ENCODE assay signal across 8 mouse cellular contexts in the genomic region with DNA sequence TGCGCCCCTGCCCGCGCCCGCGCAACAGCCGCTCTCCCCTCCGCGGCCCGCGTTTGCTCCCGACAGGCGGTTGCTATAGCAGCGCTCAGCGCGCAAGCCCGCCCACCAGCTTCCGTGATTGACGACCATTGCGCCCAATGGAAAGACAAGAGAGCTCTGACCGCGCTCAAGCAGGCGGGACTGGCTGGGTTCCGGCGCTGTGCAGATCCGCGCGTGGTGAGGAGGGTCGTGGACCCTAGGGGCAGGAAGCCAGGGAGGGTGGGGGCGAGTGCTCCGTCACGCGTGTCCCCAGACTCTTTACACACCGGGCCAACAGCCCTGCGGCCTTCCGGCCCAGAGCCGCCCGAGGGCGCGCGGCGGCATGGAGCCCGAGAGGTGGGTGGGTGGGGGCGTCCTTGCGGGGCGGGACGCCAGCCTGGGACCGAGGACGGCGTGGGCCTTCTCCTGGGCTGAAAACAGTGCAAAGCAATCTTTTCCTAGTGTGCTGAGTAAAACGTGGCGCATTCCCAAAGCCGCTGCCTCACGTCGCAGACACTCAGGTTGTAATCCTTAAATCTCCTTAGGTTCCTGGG. TPM values are rescaled to one million over a fixed set of nuclear protein-coding genes. Genes with fewer than 3 reads are reported as not detected.
A peak's percentile ranks its signal among the peaks of the same experiment; 100 is the strongest.
DNase-seq lines count a peak whose midpoint lies in the region; ATAC-seq lines count a peak whose summit lies in the region.

TSS of gene Bbs12 (plus strand) at position 185 of the 572 bp plus-strand sequence.
TSS of gene Cetn4 (minus strand) at position 339 of the 572 bp plus-strand sequence.

- ATAC-seq in frontal cortex, adult (ENCODE audit: low TSS enrichment): peak; percentile 95
- ATAC-seq in hindbrain, embryonic 11.5 days (ENCODE audit: low FRiP score): peak; percentile 100

- no peaks in the 10 kb centered on the region for H3K27me3 ChIP-seq in hindbrain, embryonic 11.5 days (ENCODE audit: control insufficient read depth, insufficient read depth, low read length)

- no peaks in the 10 kb centered on the region for H3K9me3 ChIP-seq in hindbrain, embryonic 11.5 days (ENCODE audit: control insufficient read depth, low read length)

- WGBS in hindbrain, embryonic 11.5 days: under 1% methylated on average over 54 of the region's 54 CpGs

- peak within 1 kb of the TSS; percentile 86 for H3K9ac ChIP-seq in hindbrain, embryonic 11.5 days (ENCODE audit: low read depth, low read length)

- H3K36me3 ChIP-seq in hindbrain, embryonic 11.5 days (ENCODE audit: control insufficient read depth, insufficient read depth, low read length): no peaks in the 10 kb centered on the region

- H3K4me3 ChIP-seq in hindbrain, embryonic 11.5 days (ENCODE audit: low read depth, low read length): peak within 1 kb of the TSS; percentile 82

- peak within 1 kb of the TSS; percentile 47; the same call in 1 of the 2 replicates for H3K27ac ChIP-seq in hindbrain, embryonic 11.5 days (ENCODE audit: low read depth, low read length)

- H3K4me1 ChIP-seq in hindbrain, embryonic 11.5 days (replicated peaks; ENCODE audit: control insufficient read depth, insufficient read depth, low read length): 0 out of 2 replicates have a peak, but pooled peaks cover 2% of the 10 kb centered on the region

- peak within 1 kb of the TSS; percentile 53 for H3K4me2 ChIP-seq in hindbrain, embryonic 11.5 days (replicated peaks; ENCODE audit: low read depth, low read length)

- peak; percentile 78 for DNase-seq in MEL-GATA-1-ER (ENCODE audit: extremely low read depth, low read depth)
- DNase-seq in cerebellum, adult 8-10 months: peak; percentile 98
- peak; percentile 99 for DNase-seq in hindbrain, embryonic 11.5 days (ENCODE audit: low spot score)
- DNase-seq in layer of hippocampus, postnatal 10 days (ENCODE audit: low spot score in 2 of 2): peak; percentile 99 to 100
- DNase-seq in lung, postnatal 10 days: peak; percentile 97
- DNase-seq in ovary, postnatal 36 days (ENCODE audit: low spot score): peak; percentile 96
- peak; percentile 99 for DNase-seq in thymus, postnatal 25 days

RNA-seq across cellular contexts. Expression of gene Bbs12, which starts in this region (rescaled TPM):
- polyA plus RNA-seq in hindbrain, embryonic 11.5 days (2014; fragmentation: Nextera tagmentation; extraction: Ambion mirVana): 6.0 and 7.3 TPM in 2 replicates
- total RNA-seq in layer of hippocampus, postnatal 10 days (2021): 1 to 10 TPM; 4.8 to 5.6 TPM

RNA-seq across cellular contexts. Expression of gene Cetn4, which starts in this region (rescaled TPM):
- 1.4 and 1.8 TPM in 2 replicates for polyA plus RNA-seq in hindbrain, embryonic 11.5 days (2014; fragmentation: Nextera tagmentation; extraction: Ambion mirVana)
- 1 to 10 TPM; 7.4 to 8.4 TPM for total RNA-seq in layer of hippocampus, postnatal 10 days (2021)

Comparison
In these comparisons a context has a peak if more than half of its experiments do, and no peak if none do; other contexts are left out.
1. Peak in every context shown above with its lines: DNase-seq, ATAC-seq, H3K4me3 ChIP-seq and H3K27ac ChIP-seq.